Mouse (Mus musculus) intestine, embryonic 16.5 days (tissue): ENCODE measurements around the gene Hspb9. TPM values are rescaled to one million over a fixed set of nuclear protein-coding genes. Genes with fewer than 3 reads are reported as not detected.
A peak's percentile ranks its signal among the peaks of the same experiment; 100 is the strongest.

Experiments used
- ATAC-seq: fragments of 200-750 bp; cut with Nextera tagmentation; 2 replicates; pipeline ENCODE4 v1.8.0; 2017; ENCODE audit warnings: moderate TSS enrichment, moderate library complexity
- H3K27ac ChIP-seq: fragments of 300-500 bp; sonication (generic); 2 replicates; pipeline ENCODE4 v1.5.1; 2014; ENCODE audit warnings: mild to moderate bottlenecking, low read length
- H3K27me3 ChIP-seq: fragments of 300-500 bp; sonication (generic); replicated peaks from 2 replicates; pipeline ENCODE4 v1.6.1; 2014; ENCODE audit warnings: low read length, control low read depth, mixed read lengths; ENCODE audit not compliant: control insufficient read depth, insufficient read depth
- H3K36me3 ChIP-seq: fragments of 300-500 bp; sonication (generic); 2 replicates; pipeline ENCODE4 v1.6.1; 2014; ENCODE audit warnings: low read length, control low read depth; ENCODE audit not compliant: control insufficient read depth, insufficient read depth
- H3K4me1 ChIP-seq: fragments of 300-500 bp; sonication (generic); 2 replicates; pipeline ENCODE4 v1.6.1; 2014; ENCODE audit warnings: low read length, control low read depth, mixed read lengths; ENCODE audit not compliant: control insufficient read depth, insufficient read depth
- H3K4me2 ChIP-seq: fragments of 300-500 bp; sonication (generic); 2 replicates; pipeline ENCODE4 v1.6.1; 2014; ENCODE audit warnings: low read depth, low read length, control low read depth
- H3K4me3 ChIP-seq: fragments of 300-500 bp; sonication (generic); 2 replicates; pipeline ENCODE4 v1.5.1; 2014; ENCODE audit warnings: mild to moderate bottlenecking, low read length
- H3K9ac ChIP-seq: fragments of 300-500 bp; sonication (generic); 2 replicates; pipeline ENCODE4 v1.6.1; 2014; ENCODE audit warnings: low read depth, low read length
- H3K9me3 ChIP-seq: fragments of 300-500 bp; sonication (generic); 2 replicates; pipeline ENCODE4 v1.6.1; 2016; ENCODE audit warnings: low read length, control low read depth; ENCODE audit not compliant: control insufficient read depth
- WGBS: fragments of 180-500 bp; shearing (Covaris S2); extraction: QIAGEN DNeasy Blood & Tissue Kit; methylation state at CpG from one replicate; pipeline ENCODE4 v1.1.7; 2014; 5-methylcytosine and 5-hydroxymethylcytosine counted together
- polyA plus RNA-seq: library from polyadenylated mRNA; unstranded; fragments of >200 nt; fragmentation: Nextera tagmentation; extraction: Ambion mirVana; gene quantifications from 2 replicates; pipeline ENCODE4 v1.2.1, GENCODE M21; 2015

The Hspb9 gene
- polyA plus RNA-seq, 1 experiment from 2014 or later: not detected

DNA sequence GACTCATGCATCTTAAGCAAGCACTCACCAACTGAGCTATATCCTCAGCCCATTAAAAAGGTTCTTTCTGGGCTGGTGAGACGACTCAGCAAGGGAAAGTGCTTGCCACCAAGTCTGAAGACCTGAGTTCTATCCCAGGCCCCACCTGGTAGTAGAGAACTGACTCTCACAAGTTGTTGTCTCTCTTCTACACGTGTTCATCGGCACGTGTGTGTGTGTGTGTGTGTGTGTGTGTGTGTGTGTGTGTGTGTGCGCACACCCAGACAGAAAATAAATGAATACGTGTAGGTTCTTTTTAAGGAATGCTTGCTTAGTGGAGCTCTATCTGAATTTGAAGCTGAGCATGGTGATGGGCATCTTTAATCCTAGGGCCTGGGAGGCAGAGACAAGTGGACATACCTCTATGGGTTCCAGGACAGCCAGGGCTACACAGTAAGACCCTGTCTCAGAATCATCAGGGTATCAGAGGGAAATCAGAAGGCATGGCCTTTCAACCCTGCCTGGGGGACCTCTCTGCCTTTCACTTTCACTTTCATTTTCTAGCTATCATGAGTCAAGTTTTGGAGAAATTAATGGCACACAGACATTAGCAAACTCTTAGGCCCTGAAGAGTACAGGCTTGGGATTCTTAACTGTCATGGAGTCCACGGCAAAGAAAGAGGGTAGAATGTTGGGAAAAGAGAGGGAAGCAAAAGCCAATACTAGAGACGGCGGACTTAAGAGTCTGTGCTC, 21.6 kb downstream of the Hspb9 start:
- H3K9me3 ChIP-seq: no peaks in the 10 kb centered on the region
- H3K36me3 ChIP-seq: no peaks in the 10 kb centered on the region
- ATAC-seq: no peak
- no peaks in the 10 kb centered on the region for H3K27me3 ChIP-seq
- H3K4me2 ChIP-seq: peak overlapping the region; percentile 64
- H3K4me1 ChIP-seq: peaks cover 19% of the 10 kb centered on the region
- H3K27ac ChIP-seq: no peak overlapping the region
- H3K9ac ChIP-seq: no peak overlapping the region
- WGBS: 85% methylated on average over 9 of the region's 9 CpGs
- H3K4me3 ChIP-seq: peak overlapping the region; percentile 14

DNA sequence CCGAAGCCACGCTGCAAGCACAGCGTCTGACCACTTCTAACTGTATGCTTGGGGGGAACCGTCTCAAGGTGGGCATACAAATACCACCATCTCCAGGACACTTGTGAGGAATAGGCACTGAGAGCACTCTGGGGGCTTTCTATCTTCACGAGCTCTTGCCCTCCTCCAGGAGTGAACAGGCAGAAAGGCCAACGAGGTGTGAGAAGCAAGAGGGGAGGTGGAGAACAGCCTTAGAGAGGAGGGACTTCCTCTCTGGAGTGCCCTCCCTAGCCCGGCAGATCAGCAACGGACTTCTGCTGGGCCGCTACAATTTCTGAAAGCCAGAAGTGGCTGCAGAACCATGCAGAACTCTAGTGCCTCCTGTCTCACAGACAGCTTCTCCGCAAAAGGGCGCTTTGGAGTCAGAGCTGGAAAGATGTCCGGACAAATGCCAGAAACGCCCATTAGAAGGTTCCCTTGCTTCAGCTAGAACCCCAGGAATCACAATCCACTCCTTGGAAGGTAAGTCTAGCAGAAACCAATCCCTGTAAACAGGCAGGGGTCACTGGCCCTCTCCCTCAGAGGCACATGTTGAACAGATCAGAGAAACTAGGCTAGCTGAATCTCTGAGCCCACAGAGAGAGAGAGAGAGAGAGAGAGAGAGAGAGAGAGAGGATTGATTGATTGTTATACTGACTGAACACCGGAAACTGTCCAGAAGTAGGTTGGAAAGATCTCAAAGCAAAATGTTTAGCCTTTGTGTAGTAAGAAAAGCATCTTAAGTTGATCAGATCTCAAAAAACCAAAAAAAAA, 22.5 kb downstream of the Hspb9 start:
- H3K4me3 ChIP-seq: peak overlapping the region; percentile 75
- no peaks in the 10 kb centered on the region for H3K9me3 ChIP-seq
- peak overlapping the region; percentile 64 for H3K4me2 ChIP-seq
- H3K9ac ChIP-seq: peak overlapping the region; percentile 43
- 69% methylated on average over 14 of the region's 14 CpGs for WGBS
- ATAC-seq: no peak
- no peaks in the 10 kb centered on the region for H3K36me3 ChIP-seq
- H3K27ac ChIP-seq: no peak overlapping the region
- peaks cover 19% of the 10 kb centered on the region for H3K4me1 ChIP-seq
- H3K27me3 ChIP-seq: no peaks in the 10 kb centered on the region

DNA sequence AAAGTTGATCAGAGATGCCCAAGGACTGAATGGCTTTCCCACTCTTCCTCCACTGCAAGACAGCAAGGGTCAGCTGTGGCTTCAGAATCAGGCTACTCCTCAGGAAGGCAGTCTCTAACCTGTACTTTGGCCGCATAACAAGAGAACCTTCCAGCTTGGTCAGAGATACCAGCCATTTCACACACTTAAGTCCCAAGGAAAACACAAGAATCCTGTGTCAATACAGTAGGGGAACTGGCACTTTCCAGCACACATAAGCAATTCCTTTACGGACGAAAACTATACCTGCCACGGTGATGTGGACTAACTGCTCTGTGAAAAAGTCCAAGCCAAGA, 23.1 kb downstream of the Hspb9 start:
- H3K4me2 ChIP-seq: peak overlapping the region; percentile 64
- WGBS: 57% methylated on average over 4 of the region's 4 CpGs
- peaks cover 19% of the 10 kb centered on the region for H3K4me1 ChIP-seq
- H3K36me3 ChIP-seq: no peaks in the 10 kb centered on the region
- H3K4me3 ChIP-seq: peak overlapping the region; percentile 75
- no peak for ATAC-seq
- no peaks in the 10 kb centered on the region for H3K9me3 ChIP-seq
- peak overlapping the region; percentile 66 for H3K27ac ChIP-seq
- no peaks in the 10 kb centered on the region for H3K27me3 ChIP-seq
- no peak overlapping the region for H3K9ac ChIP-seq

DNA sequence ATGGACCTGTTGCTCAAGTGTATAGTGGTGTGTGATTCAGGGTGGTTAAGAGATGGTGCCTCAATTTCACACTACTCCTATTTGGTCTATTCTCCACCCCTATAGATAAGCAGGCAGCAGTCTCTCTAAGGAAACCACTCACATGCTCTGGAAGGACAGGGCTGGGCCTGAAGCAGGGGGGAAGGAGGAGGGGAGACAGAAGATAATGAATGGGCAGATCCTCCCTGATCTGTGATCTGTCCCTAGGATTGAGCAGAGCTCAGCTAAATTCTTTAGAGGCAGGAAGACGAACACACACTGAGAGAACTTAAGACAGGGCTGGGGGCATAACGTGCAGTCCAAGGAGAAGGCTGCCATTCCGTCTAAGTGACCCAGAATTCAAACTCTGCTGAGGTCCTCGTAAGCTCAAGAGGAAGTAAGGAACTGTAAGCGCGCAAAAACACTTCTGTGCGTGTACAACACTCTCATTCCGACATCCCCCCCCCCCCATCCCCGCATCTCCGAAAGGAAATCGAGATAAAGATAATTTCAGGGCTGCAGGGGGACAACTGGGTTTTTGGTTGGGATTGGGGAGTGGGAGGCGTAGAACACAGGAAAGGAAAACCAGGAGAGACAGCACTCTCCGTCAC, 23.6 kb downstream of the Hspb9 start:
- Histone ChIP-seq H3K4me3 (peak overlapping the region; percentile 75), H3K9ac (peak overlapping the region; percentile 92), H3K27ac (peak overlapping the region; percentile 66), H3K4me2 (peak overlapping the region; percentile 64), H3K9me3 (no peaks in the 10 kb centered on the region), H3K4me1 (peaks cover 19% of the 10 kb centered on the region), H3K36me3 (no peaks in the 10 kb centered on the region), H3K27me3 (no peaks in the 10 kb centered on the region)
- ATAC-seq: peak; percentile 10; the same call in 1 of the 2 replicates
- WGBS: under 1% methylated on average over 13 of the region's 13 CpGs

DNA sequence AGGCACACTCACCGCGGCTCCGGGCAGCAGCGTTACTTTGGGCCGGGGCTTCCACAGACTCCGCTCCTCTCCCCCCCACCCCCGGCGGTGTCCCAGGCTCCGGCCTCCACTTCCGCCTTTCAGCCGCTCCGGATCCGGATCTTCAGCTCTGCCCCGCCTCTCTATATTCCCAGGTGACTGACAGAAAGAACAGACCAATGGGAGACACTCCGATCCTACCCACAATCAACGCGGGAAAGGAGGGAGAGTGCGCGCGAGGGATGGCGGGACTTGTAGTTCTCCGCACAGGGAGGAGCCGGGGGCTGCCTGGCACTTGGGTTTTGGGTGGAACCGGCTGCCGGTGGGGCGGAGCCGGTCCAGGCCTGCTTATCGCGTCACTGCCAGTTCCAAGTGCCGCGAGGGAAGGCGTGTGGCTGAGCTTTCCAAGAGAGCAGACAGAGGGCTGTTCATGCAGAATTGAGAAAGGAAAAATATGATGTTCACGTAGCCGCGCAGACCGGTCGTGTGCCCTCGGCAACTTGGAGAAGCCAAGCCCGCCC, 24.5 kb downstream of the Hspb9 start, which contains the start of gene Rab5c:
Gene Rab5c (minus strand): TSS at position 150 of the 539 bp plus-strand sequence.
- H3K9ac ChIP-seq: peak within 1 kb of the TSS; percentile 92
- peak; percentile 100 for ATAC-seq

DNA sequence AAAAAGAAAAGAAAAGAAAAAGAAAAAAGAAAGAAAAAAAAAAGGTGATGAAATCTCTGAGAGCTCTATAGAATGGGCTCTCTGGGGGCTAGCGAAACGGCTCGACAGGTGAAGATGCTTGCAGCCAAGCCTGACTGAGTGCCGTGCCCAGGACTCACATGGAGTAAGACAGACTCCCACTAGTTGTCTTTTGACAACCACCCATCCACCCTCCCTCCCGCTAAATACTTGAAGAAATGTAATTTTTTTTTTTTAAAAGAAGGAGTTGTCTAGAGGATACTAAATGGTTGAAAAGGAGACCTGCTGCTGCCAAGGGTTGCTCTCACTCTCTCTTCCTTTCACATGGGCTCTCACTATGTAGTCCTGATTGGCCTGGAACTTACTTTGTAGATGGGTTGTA, 25.1 kb downstream of the Hspb9 start:
- Histone ChIP-seq H3K36me3 (no peaks in the 10 kb centered on the region), H3K4me1 (peaks cover 19% of the 10 kb centered on the region), H3K27ac (no peak overlapping the region), H3K9ac (no peak overlapping the region), H3K9me3 (no peaks in the 10 kb centered on the region), H3K4me3 (peak overlapping the region; percentile 75), H3K27me3 (no peaks in the 10 kb centered on the region), H3K4me2 (peak overlapping the region; percentile 81)
- WGBS: 20% methylated on average over 5 of the region's 5 CpGs
- no peak for ATAC-seq

More for the DNA sequence above, 24.5 kb downstream of the Hspb9 start, which contains the start of gene Rab5c:
- peak within 1 kb of the TSS; percentile 75 for H3K4me3 ChIP-seq
- H3K27me3 ChIP-seq: no peaks in the 10 kb centered on the region
- H3K4me2 ChIP-seq: peak within 1 kb of the TSS; percentile 81
- no peaks in the 10 kb centered on the region for H3K9me3 ChIP-seq
- H3K27ac ChIP-seq: peak within 1 kb of the TSS; percentile 66
- H3K4me1 ChIP-seq: peaks cover 19% of the 10 kb centered on the region
- under 1% methylated on average over 39 of the region's 39 CpGs for WGBS
- H3K36me3 ChIP-seq: no peaks in the 10 kb centered on the region

DNA sequence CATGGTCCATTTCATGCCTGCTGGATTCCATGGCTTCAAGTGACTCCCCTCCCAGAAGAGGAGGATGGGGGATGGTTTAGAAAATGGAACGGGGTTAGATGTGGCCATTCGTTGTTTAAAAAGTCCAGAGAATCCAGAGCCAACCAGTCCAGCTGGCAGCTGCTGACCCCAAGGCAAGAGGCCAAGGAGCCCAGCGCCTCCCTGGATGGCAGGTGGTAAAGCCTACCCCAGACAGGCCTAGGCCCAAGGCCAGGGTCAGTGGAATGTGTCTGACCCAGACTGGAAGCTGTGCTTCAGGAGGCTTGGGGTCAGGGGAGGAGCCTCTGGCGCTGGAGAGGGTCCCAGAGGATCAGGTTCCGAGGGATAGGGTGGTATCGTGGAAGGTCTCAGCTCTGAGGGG, 27.7 kb downstream of the Hspb9 start:
- no peaks in the 10 kb centered on the region for H3K27me3 ChIP-seq
- 71% methylated on average over 6 of the region's 6 CpGs for WGBS
- ATAC-seq: no peak
- H3K27ac ChIP-seq: no peak overlapping the region
- H3K9me3 ChIP-seq: no peaks in the 10 kb centered on the region
- H3K36me3 ChIP-seq: no peaks in the 10 kb centered on the region
- no peak overlapping the region for H3K4me2 ChIP-seq
- H3K4me3 ChIP-seq: no peak overlapping the region
- no peak overlapping the region for H3K9ac ChIP-seq
- peaks cover 7% of the 10 kb centered on the region for H3K4me1 ChIP-seq

DNA sequence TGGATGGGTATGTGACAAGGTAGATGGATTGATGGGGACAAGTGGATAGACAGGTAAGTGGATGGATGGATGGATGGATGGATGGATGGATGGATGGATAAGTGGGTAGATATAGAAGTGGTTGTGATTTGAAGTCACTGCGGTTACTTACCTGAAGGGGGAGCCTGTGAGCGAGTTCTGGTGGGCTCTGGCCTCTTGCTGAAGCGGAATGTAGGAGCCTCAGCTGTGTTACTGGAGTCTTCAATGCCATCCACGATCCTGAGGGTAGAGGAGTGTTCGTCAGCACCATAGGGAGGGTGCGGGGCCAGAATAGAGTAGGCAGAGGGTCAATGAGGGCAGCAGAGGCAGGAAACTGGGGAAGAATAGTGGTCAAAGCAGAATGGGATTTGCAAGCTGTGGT, 31.4 kb downstream of the Hspb9 start:
- no peak overlapping the region for H3K9ac ChIP-seq
- no peak overlapping the region for H3K4me2 ChIP-seq
- H3K4me3 ChIP-seq: no peak overlapping the region
- H3K4me1 ChIP-seq: no peaks in the 10 kb centered on the region
- H3K27me3 ChIP-seq: peaks cover 5% of the 10 kb centered on the region
- no peaks in the 10 kb centered on the region for H3K36me3 ChIP-seq
- ATAC-seq: no peak
- WGBS: 10% methylated on average over 6 of the region's 6 CpGs
- no peak overlapping the region for H3K27ac ChIP-seq
- H3K9me3 ChIP-seq: no peaks in the 10 kb centered on the region

DNA sequence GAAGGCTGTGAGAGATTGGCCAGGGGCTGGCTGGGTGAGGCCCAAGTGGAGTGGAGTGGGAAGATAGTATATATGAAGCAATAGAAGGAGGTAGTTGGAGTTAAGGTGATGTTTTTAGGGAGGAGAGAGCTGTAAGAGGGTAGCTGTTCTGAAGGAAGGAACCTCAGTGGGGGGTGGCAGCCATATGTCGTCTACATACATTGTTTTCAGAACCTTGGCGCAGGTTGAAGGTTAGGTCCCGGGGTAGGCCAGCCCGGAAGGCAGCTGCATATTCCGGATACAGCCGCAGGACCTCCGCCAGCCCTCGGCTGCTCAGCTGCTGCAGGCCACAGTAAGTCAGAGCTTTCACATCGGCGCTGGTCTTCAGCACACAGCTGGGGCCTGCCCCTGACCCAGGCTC, 32.9 kb downstream of the Hspb9 start:
- Histone ChIP-seq H3K36me3 (no peaks in the 10 kb centered on the region), H3K4me1 (no peaks in the 10 kb centered on the region), H3K9me3 (no peaks in the 10 kb centered on the region), H3K9ac (no peak overlapping the region), H3K27me3 (peaks cover 6% of the 10 kb centered on the region), H3K27ac (no peak overlapping the region), H3K4me2 (no peak overlapping the region), H3K4me3 (no peak overlapping the region)
- no peak for ATAC-seq
- WGBS: 79% methylated on average over 10 of the region's 10 CpGs
